Mouse (Mus musculus) heart, postnatal 0 days (tissue): Measurements from ENCODE around the gene Sds.

ENCODE experiments used
- CTCF ChIP-seq: IDR thresholded peaks from 2 replicates; pipeline ENCODE4 v1.5.1; 2016; ENCODE audit warnings: antibody characterized with exemption, control low read depth, low read depth
- EP300 ChIP-seq: IDR thresholded peaks from 2 replicates; pipeline ENCODE4 v1.6.1; 2016; ENCODE audit warnings: antibody characterized with exemption, low read depth

GRCm38 (mm10) chr5:120490679-120491192, 14.4 kb downstream of the Sds start:
- TF ChIP-seq CTCF, result no peak
- TF ChIP-seq EP300, result no peak
